In genomic region chr6:4561156-4561555, GRCm38 (mm10) we compare ENCODE assay signal across 10 mouse cellular contexts. TPM values are rescaled to one million over a fixed set of nuclear protein-coding genes. Genes with fewer than 3 reads are reported as not detected.
A peak's percentile ranks its signal among the peaks of the same experiment; 100 is the strongest.
DNase-seq lines count a peak whose midpoint lies in the region; ATAC-seq lines count a peak whose summit lies in the region.
"Had no signal": no experiment of that assay in that cellular context is flagged by ENCODE, and none has a peak within 500 bp of the region (broad histone marks: within the 10 kb centered on the region; RNA-seq: fewer than 3 reads in every experiment).

No protein-coding gene starts in this region.

- H3K36me3 ChIP-seq in heart, embryonic 13.5 days, result no peaks in the 10 kb centered on the region
- H3K36me3 ChIP-seq in midbrain, embryonic 10.5 days, result no peaks in the 10 kb centered on the region
- no peaks in the 10 kb centered on the region for H3K36me3 ChIP-seq in midbrain, embryonic 15.5 days (replicated peaks)
- H3K36me3 ChIP-seq in intestine, embryonic 16.5 days (ENCODE audit: control insufficient read depth, insufficient read depth, low read length), result no peaks in the 10 kb centered on the region
- H3K36me3 ChIP-seq in hindbrain, embryonic 11.5 days (ENCODE audit: control insufficient read depth, insufficient read depth, low read length), result no peaks in the 10 kb centered on the region

- H3K4me1 ChIP-seq in heart, embryonic 13.5 days, result peaks cover 19% of the 10 kb centered on the region
- H3K4me1 ChIP-seq in midbrain, embryonic 10.5 days, result peaks cover 22% of the 10 kb centered on the region
- H3K4me1 ChIP-seq in midbrain, embryonic 15.5 days, result 0 out of 2 replicates have a peak, but pooled peaks cover 2% of the 10 kb centered on the region
- H3K4me1 ChIP-seq in intestine, embryonic 16.5 days (ENCODE audit: control insufficient read depth, insufficient read depth, low read length), result no peaks in the 10 kb centered on the region
- H3K4me1 ChIP-seq in hindbrain, embryonic 11.5 days (replicated peaks; ENCODE audit: control insufficient read depth, insufficient read depth, low read length), result no peaks in the 10 kb centered on the region; the same call in 1 of the 2 replicates

- peak overlapping the region; percentile 43 for H3K4me2 ChIP-seq in heart, embryonic 13.5 days
- H3K4me2 ChIP-seq in midbrain, embryonic 15.5 days, result no peak overlapping the region
- H3K4me2 ChIP-seq in intestine, embryonic 16.5 days (ENCODE audit: low read depth, low read length), result no peak overlapping the region
- H3K4me2 ChIP-seq in hindbrain, embryonic 11.5 days (replicated peaks; ENCODE audit: low read depth, low read length), result no peak overlapping the region

- ATAC-seq in heart, embryonic 13.5 days (ENCODE audit: extremely low read depth, insufficient number of reproducible peaks, low FRiP score, low TSS enrichment), result no peak
- no peak for ATAC-seq in midbrain, embryonic 15.5 days (replicated peaks)
- peak; percentile 71 for ATAC-seq in intestine, embryonic 16.5 days
- no peak for ATAC-seq in hindbrain, embryonic 11.5 days (ENCODE audit: low FRiP score)

- H3K27ac ChIP-seq in heart, embryonic 13.5 days (replicated peaks), result peak overlapping the region; percentile 30; the same call in 1 of the 2 replicates
- H3K27ac ChIP-seq in midbrain, embryonic 10.5 days (replicated peaks), result peak overlapping the region; percentile 57; the same call in 1 of the 2 replicates
- no peak overlapping the region for H3K27ac ChIP-seq in midbrain, embryonic 15.5 days
- peak overlapping the region; percentile 4 for H3K27ac ChIP-seq in intestine, embryonic 16.5 days (ENCODE audit: low read length)
- H3K27ac ChIP-seq in hindbrain, embryonic 11.5 days (ENCODE audit: low read depth, low read length), result no peak overlapping the region

- H3K9ac ChIP-seq in heart, embryonic 13.5 days, result peak overlapping the region; percentile 17; the same call in 1 of the 2 replicates
- no peak overlapping the region for H3K9ac ChIP-seq in midbrain, embryonic 15.5 days
- H3K9ac ChIP-seq in intestine, embryonic 16.5 days (ENCODE audit: low read depth, low read length), result no peak overlapping the region
- no peak overlapping the region for H3K9ac ChIP-seq in hindbrain, embryonic 11.5 days (ENCODE audit: low read depth, low read length)

- 14% methylated on average over 11 of the region's 11 CpGs for WGBS in heart, embryonic 13.5 days
- 30% methylated on average over 11 of the region's 11 CpGs for WGBS in midbrain, embryonic 10.5 days
- WGBS in midbrain, embryonic 15.5 days, result 28% methylated on average over 11 of the region's 11 CpGs
- 23% methylated on average over 11 of the region's 11 CpGs for WGBS in intestine, embryonic 16.5 days
- 33% methylated on average over 11 of the region's 11 CpGs for WGBS in hindbrain, embryonic 11.5 days

- no peaks in the 10 kb centered on the region for H3K27me3 ChIP-seq in heart, embryonic 13.5 days (replicated peaks)
- no peaks in the 10 kb centered on the region for H3K27me3 ChIP-seq in midbrain, embryonic 10.5 days (ENCODE audit: low read depth, poor library complexity, severe bottlenecking)
- H3K27me3 ChIP-seq in midbrain, embryonic 15.5 days (replicated peaks), result no peaks in the 10 kb centered on the region; the same call in 1 of the 2 replicates
- H3K27me3 ChIP-seq in intestine, embryonic 16.5 days (replicated peaks; ENCODE audit: control insufficient read depth, insufficient read depth, low read length), result no peaks in the 10 kb centered on the region
- H3K27me3 ChIP-seq in hindbrain, embryonic 11.5 days (ENCODE audit: control insufficient read depth, insufficient read depth, low read length), result no peaks in the 10 kb centered on the region

- H3K4me3 ChIP-seq in heart, embryonic 13.5 days, result no peak overlapping the region
- no peak overlapping the region for H3K4me3 ChIP-seq in midbrain, embryonic 10.5 days
- H3K4me3 ChIP-seq in midbrain, embryonic 15.5 days, result no peak overlapping the region
- H3K4me3 ChIP-seq in intestine, embryonic 16.5 days (ENCODE audit: low read length), result no peak overlapping the region
- no peak overlapping the region for H3K4me3 ChIP-seq in hindbrain, embryonic 11.5 days (ENCODE audit: low read depth, low read length)

- DNase-seq in heart, adult 11 months, result no peak
- peak; percentile 31 for DNase-seq in midbrain, embryonic 10.5 days (ENCODE audit: low spot score)
- peak; percentile 63 for DNase-seq in yolk sac, embryonic 10.5 days (ENCODE audit: low spot score)
- no peak for DNase-seq in right cerebral cortex, postnatal 25 days
- DNase-seq in hindbrain, embryonic 11.5 days (ENCODE audit: low spot score), result no peak
- DNase-seq: kidney, postnatal 14 days; thymus, postnatal 14 days had no signal

- H3K9me3 ChIP-seq in heart, embryonic 13.5 days, result no peaks in the 10 kb centered on the region
- H3K9me3 ChIP-seq in midbrain, embryonic 10.5 days (replicated peaks), result no peaks in the 10 kb centered on the region
- H3K9me3 ChIP-seq in midbrain, embryonic 15.5 days, result no peaks in the 10 kb centered on the region
- no peaks in the 10 kb centered on the region for H3K9me3 ChIP-seq in intestine, embryonic 16.5 days (ENCODE audit: control insufficient read depth, low read length)
- H3K9me3 ChIP-seq in hindbrain, embryonic 11.5 days (ENCODE audit: control insufficient read depth, low read length), result no peaks in the 10 kb centered on the region

RNA-seq across cellular contexts. Expression of gene Casd1, which starts 39.5 kb away (rescaled TPM):
- polyA plus RNA-seq in heart, embryonic 13.5 days (2015; fragmentation: Nextera tagmentation; extraction: Ambion mirVana), result 24.8 and 26.0 TPM in 2 replicates
- polyA plus RNA-seq in midbrain, embryonic 10.5 days (2016; fragmentation: Nextera tagmentation; extraction: Ambion mirVana), result 32.0 and 32.2 TPM in 2 replicates
- 46.0 and 47.5 TPM in 2 replicates for polyA plus RNA-seq in midbrain, embryonic 15.5 days (2015; fragmentation: Nextera tagmentation; extraction: Ambion mirVana)
- 16.7 and 16.8 TPM in 2 replicates for polyA plus RNA-seq in intestine, embryonic 16.5 days (2015; fragmentation: Nextera tagmentation; extraction: Ambion mirVana)
- polyA plus RNA-seq in hindbrain, embryonic 11.5 days (2014; fragmentation: Nextera tagmentation; extraction: Ambion mirVana), result 51.0 and 54.2 TPM in 2 replicates

RNA-seq across cellular contexts. Expression of gene Col1a2, which starts 56.5 kb away (rescaled TPM):
- 253 and 328 TPM in 2 replicates for polyA plus RNA-seq in heart, embryonic 13.5 days (2015; fragmentation: Nextera tagmentation; extraction: Ambion mirVana)
- 84.9 and 139 TPM in 2 replicates for polyA plus RNA-seq in midbrain, embryonic 10.5 days (2016; fragmentation: Nextera tagmentation; extraction: Ambion mirVana)
- polyA plus RNA-seq in midbrain, embryonic 15.5 days (2015; fragmentation: Nextera tagmentation; extraction: Ambion mirVana), result 89.0 and 101 TPM in 2 replicates
- polyA plus RNA-seq in intestine, embryonic 16.5 days (2015; fragmentation: Nextera tagmentation; extraction: Ambion mirVana), result 449 and 476 TPM in 2 replicates
- polyA plus RNA-seq in hindbrain, embryonic 11.5 days (2014; fragmentation: Nextera tagmentation; extraction: Ambion mirVana), result 143 and 151 TPM in 2 replicates

Comparison
In these comparisons a context has a peak if more than half of its experiments do, and no peak if none do; other contexts are left out.
1. H3K27ac ChIP-seq: peak in heart, embryonic 13.5 days (single experiment), midbrain, embryonic 10.5 days (single experiment) and intestine, embryonic 16.5 days (single experiment); none in midbrain, embryonic 15.5 days (single experiment) and hindbrain, embryonic 11.5 days (single experiment).
2. DNase-seq: peak in midbrain, embryonic 10.5 days (single experiment) and yolk sac, embryonic 10.5 days (single experiment); none in heart, adult 11 months (single experiment), right cerebral cortex, postnatal 25 days (single experiment) and hindbrain, embryonic 11.5 days (single experiment).